Mouse (Mus musculus) cortical plate, adult 2 months (tissue): ENCODE data around the gene Radil.

Source experiments
- CTCF ChIP-seq: fragments of 200-500 bp; IDR thresholded peaks from 2 replicates; pipeline ENCODE4 v1.5.1; 2011; ENCODE audit warnings: mild to moderate bottlenecking, control low read depth, low read length; ENCODE audit not compliant: insufficient read depth; ENCODE audit errors: extremely low read depth
- POLR2A ChIP-seq: fragments of 200-500 bp; IDR thresholded peaks from 2 replicates; pipeline ENCODE4 v1.6.1; 2011; ENCODE audit warnings: mild to moderate bottlenecking, low read length, control low read depth; ENCODE audit not compliant: insufficient read depth; ENCODE audit errors: extremely low read depth

DNA sequence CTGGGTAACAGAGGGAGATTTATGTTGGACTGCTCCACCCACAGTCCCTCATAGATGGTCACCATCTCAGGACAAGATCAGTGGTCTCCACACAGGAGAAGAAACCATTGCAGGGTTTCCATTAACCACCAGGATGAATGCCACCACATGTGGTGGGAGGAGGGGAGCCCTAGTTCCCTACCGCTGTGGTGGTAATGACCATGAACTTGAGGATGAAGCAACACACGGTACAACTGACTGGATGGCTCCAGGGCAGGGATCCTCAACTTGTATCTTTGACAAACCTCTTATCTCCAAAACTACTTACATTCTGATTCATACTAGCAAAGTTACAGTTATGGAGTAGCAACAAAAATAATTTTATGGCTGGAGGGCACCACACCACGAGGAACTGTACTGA is 57.6 kb downstream of the Radil start:
- TF ChIP-seq CTCF (no peak), POLR2A (no peak)
